Mouse (Mus musculus): Measurements from ENCODE around the gene Lrrn3.

The Lrrn3 gene

GRCm38 (mm10) chr12:41428806-41429205 lies 57.4 kb downstream of the Lrrn3 start:
- DNase-seq: no peak

GRCm38 (mm10) chr12:41427464-41427863 lies 58.8 kb downstream of the Lrrn3 start:
- DNase-seq: no peak

GRCm38 (mm10) chr12:41425101-41425679 lies 61.0 kb downstream of the Lrrn3 start:
- DNase-seq: no peak

DNA sequence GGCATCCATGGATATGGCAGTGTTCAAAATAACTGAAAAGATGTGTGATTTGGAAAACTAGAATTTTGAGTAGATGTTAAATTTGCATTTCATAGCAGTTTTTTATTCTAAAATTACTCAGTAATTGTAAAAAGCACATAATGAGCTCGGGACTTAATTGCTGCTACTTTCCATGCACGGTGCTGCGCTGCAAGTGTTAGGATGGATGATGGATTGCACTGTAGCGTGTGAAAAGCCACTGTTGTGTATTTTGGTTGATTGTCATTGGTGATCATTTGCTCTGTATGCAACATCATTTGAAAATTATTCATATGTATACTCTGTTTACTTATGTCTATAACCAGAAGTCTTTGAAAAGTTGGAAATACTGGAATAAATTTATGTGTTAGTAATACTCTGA lies 68.3 kb downstream of the Lrrn3 start:
- DNase-seq: no peak

- DNase-seq: no peak
Measured at GRCm38 (mm10) chr12:41417099-41417498, 69.1 kb downstream of the Lrrn3 start.

GRCm38 (mm10) chr12:41416635-41417034 lies 69.6 kb downstream of the Lrrn3 start:
- no peak for DNase-seq

DNA sequence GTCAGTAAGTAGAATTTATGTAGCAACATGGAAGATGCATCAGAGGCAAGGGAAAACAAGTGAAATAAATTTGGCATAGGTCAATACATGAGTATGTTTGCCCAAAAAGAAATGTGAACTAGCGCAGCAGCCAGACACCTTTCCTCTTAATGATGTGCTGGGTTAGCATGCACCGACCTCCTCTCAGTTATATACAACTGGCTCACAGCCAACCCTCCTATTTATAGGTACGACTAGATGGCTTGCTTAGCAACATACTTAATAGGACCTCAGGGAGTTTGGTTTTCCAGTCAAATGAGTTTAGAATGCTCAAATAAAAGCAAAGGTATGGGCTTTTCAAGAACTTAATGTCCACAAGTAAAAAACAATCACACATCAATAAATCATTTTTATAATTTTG lies 76.8 kb downstream of the Lrrn3 start:
- no peak for DNase-seq

DNA sequence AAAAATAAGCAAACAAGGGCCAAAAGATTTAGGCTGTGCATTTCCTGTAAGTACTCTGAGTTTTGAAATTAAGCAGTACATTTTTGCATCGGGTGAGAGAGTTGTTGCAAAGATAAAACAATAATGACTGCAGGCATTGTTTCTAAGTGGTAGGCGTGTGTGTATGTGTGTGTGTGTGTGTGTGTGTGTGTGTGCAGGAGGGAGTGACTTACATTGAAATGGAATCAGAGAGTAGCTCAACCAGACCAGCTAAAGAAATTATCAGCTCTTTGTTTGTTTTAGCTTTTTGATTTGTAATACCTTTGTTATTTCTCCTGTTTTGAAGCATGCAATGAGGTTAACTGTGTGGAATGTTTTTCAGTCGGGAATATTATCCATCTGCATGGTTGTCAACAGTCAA lies 84.3 kb downstream of the Lrrn3 start:
- DNase-seq: no peak

All from heart, adult 11 months (tissue).